Mouse (Mus musculus): ENCODE measurements at regions not wholly inside any gene's neighbourhood (a gene's known extent, or its start where the extent isn't known, plus 50 kb on each side); places are given as distances from the start of the nearest gene placed in this dataset.

DNA sequence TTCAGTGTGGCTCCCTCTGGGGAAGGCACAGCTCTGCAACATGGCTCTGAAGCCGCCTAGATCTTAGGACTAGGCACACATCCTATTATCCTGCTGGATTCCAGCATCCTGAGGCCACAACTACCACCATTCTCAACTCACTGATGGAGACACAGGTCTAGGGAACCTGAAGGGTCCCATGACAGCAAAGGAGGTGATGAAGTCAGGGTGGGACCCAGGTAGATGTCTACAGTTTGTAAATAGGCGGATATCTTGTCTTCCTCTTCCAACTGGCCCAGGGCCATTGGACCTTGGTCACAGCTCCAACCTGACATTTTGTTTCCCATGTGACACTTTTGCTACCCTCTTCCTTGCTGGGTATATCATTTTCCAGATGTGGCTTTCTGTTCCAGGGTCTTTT, 106.4 kb downstream of the Vapb start:
- no peak for ATAC-seq

DNA sequence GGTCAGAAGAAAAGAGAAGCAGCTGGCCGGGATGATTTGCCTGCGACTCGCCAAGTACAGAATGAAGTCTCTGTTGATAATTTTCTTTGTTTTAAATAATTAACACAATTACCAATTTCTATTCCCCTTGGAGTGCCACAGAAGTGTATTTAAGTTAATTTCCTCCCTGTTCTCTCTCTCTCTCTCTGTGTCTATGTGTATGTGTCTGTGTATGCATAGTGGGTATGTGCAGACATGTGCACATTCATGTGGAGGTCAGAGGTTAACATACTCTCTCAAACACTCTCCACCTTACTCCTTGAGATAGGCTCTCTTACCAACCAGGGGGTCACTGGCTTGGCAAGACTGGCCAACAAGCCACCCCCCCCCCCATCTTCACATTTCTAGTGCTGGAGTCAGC, 107.2 kb downstream of the Vapb start:
- ATAC-seq: no peak

DNA sequence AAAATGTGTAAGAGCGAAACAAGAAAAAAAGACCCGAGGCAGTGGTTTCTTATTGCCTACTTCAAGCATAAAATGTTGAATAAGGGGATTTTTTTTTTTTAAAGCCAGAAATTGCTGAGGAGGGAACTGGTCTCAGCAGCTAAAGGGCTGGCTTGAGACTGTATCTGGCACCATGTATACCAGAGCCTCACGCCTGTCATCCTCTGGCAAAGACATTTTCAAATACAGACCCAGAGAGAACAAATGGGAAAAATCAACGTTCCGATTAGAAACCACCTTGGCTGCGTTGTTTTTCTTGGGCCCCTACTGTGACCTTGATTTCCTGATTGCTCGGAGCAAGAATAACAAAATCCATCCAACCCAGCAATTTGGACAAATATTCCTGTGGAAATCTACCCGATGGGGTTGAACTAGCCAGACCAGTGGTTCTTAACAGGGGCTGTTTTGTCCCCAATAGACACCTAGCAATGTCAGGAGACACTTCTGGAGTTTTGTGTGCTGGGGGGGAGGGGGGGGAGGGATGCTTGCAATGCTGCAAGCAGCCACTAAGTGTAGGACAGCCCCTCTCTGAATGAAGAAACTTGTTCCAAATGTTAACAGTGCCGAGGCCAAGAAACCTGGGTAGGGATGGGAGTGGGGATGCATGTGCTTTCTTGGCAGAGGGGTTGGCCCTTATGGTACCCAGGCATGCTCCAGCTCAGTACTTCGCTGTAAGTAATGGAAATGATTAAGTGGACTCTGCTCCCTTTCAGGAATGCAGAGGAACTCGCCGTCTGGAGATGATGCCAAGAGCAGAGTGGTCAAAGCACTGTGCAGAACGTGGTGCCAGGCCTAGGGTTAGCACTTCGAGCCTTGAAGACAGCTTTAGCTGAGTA, 108.1 kb downstream of the Vapb start:
- ATAC-seq: no peak

DNA sequence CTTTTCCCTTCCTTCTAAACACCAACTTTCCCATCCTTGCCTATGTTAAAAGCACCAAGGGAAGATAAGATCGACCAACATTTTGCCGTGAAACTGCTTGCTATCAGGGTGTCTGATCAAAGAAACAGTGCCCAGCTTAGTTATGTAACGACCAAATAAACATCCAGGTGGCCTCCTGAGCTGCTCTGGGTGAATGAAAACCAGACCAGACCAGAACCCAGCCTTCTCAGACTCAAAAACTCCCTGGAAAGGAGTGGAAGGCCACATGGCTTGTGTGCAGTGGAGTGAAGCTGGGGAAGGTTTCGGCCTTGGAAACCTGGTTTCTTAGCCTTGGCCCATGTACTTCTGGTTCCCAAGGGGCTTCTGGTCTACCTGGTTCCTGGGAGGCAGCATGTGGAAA, 113.7 kb downstream of the Vapb start:
- ATAC-seq: no peak

DNA sequence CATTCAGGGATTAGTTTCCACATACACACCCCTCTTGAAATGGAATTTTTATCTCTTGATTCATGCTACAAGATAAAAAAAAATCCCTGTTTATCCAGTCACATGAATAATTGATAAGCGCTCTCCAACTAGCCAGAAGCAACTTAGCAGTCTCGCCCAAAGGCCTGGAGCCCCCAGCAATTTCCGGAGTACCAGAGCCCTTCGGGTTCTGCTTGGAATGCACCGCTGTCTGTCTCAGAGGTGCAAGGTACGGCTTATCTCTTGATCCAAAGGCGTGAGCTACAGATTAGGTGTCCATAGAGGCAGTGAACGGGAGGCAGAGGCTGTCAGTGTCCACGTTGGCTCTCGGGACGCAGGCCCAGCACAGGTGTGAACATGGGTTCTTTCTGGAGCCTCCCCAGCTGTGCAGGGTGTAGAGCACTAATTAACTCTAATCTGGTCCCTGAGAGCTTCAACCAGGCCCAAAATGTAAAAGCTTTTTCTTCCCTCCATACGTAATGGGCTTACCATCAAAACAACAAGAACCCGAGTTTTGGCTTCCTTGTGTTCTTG, 116.9 kb downstream of the Vapb start:
- ATAC-seq: no peak

DNA sequence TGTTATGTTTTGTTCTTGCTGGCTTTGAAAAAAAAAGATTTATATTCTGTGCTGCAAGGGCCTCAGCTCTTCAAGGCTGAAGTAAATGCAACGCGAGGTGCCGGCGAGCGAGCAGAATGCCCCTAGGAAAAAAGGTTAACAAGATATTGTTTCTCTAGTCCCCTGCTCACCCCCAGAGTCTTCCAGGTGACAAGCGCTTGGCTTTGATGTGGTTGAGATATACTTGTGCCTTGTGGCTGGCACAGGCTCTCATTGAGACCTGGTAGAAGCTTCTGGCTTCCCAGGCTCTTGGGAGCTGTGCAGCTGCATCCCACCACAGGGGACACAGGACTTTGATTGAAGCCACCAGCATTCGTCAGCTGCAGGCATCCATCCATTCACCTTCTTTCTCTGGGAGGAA, 117.5 kb downstream of the Vapb start:
- ATAC-seq: peak; percentile 61

DNA sequence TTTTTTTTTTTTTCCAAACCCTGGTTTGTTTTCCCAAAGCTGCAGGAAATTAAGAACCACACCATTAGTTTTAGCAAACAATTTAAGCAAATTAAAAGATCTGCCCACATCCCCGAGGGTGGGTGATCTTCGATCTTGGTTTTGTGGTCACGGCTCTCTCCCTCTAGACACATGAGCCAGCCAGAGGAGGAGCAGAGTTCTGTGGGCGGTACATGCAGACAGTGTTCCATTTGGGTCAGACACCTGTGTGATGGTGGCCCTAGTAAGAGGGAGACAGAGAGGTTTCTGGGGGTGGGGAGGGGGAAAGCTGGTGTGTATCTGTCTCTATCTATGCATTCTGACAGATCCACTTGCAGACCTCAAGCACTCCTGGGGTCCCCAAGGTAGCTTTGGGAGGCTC, 118.0 kb downstream of the Vapb start:
- peak; percentile 57 for ATAC-seq

DNA sequence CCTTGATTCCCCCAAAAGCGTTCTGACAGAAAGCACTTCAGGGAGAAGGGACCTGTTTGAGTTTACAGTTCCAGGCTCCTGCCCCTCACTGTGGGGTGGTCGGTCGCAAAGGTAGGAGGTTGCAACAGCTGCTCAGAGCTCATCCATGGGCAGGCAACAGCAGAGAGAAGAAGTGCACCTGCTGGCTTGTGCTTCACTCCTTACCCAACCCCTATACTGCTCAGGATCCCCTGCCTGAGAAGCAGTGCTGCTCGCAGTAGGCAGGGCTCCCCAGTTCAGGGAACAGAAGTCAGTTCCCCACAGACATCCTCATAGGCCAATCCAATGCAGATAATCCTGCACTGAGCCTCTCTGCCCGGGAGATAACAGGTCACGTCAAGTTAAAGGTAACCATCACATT, 119.7 kb downstream of the Vapb start:
- no peak for ATAC-seq

DNA sequence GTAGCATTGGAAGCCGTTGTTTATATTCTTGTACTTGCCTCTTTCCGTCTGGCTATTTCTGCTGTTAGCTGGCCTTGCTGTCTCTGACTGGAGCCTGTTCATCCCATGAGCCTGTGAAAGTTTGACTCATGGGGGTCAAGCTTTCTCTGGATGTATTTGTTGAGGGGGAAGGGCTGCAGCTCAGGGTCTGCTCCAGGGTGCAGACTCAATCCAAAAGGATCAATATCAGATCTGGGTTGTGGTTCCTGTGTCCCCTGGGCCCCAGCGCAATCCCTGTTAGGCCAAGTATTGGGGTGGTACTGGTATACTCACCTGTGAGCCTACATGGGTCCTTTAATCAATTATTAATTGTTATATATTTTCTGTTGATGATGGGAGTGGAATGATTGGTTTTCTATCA, 135.7 kb downstream of the Vapb start:
- ATAC-seq: no peak

Data from activated CD4-positive, CD25-positive, alpha-beta regulatory T cell, adult 4 months (primary cell).